Mouse (Mus musculus) kidney, adult 2 months (tissue): ENCODE measurements around the gene Hoxa9.

Experiments
- CTCF ChIP-seq: fragments of 200-500 bp; conservative IDR thresholded peaks from 2 replicates; pipeline ENCODE4 v1.5.1; 2011; ENCODE audit warnings: low read depth, mild to moderate bottlenecking, control low read depth, low read length, moderate library complexity, mixed read lengths; ENCODE audit not compliant: insufficient read depth, insufficient read length
- POLR2A ChIP-seq: fragments of 200-500 bp; IDR thresholded peaks from one replicate; pipeline ENCODE4 v1.6.1; 2011; ENCODE audit warnings: low read depth, low read length, control low read depth

DNA sequence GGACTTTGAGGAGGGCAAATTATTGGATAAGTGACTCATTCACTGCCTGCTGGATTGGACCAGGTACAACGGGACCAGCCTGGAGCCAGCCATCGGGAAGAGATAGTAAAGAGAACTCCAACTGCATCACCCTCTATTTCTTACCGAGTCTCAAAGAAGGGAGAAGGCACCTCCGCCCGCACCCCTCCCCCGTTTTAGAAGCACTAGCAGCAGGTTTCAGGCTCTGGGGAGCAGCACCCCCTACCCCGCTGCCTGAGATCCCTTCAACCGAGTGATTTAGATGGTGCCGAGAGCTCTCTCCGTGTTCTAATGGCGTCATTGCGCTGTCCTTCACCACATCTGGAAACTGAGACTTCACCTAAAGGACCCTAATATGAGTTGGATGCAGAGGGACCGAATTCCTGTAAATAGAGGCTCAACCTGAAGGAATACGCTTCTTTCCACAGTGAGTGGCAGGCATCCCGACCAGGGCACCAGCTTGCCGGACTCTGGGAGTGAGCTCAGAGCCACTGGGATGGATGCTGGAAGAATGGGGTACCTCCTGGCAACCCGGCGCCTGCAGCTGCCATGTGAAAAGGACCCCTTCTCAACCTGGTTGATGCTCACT lies 34.5 kb upstream of the Hoxa9 start:
- TF ChIP-seq CTCF (no peak), POLR2A (no peak)
